Mouse (Mus musculus): ENCODE results near the gene Enpp4.
A peak's percentile ranks its signal among the peaks of the same experiment; 100 is the strongest.

Enpp4 gene

GRCm38 (mm10) chr17:44091512-44091911 is 14.1 kb downstream of the Enpp4 start:
- no peak for DNase-seq (ENCODE audit: low read depth, low spot score)

GRCm38 (mm10) chr17:44090916-44091315 is 14.7 kb downstream of the Enpp4 start:
- DNase-seq (ENCODE audit: low read depth, low spot score), result no peak

DNA sequence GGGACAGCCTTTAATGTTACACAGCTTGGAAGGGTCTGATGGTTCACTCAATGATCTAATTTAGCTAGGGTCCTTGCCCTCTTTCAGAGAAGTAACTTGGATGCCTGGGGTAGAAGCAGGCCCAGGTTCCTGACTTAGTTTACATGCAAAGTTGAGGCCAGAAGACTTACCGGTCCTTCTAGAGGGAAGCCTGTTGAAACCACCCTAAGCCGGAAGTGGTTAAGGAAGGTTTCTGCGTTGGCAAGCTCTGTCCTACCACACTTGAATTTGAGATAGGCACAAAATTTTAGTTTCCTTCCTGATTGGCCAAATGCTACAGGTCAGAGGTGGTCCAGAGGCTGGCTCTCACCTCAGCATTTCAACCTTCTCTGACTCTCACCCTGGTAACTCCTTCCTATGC is 17.4 kb downstream of the Enpp4 start:
- no peak for DNase-seq (ENCODE audit: low read depth, low spot score)

GRCm38 (mm10) chr17:44083156-44083555 is 22.5 kb downstream of the Enpp4 start:
- DNase-seq (ENCODE audit: low read depth, low spot score), result no peak

DNA sequence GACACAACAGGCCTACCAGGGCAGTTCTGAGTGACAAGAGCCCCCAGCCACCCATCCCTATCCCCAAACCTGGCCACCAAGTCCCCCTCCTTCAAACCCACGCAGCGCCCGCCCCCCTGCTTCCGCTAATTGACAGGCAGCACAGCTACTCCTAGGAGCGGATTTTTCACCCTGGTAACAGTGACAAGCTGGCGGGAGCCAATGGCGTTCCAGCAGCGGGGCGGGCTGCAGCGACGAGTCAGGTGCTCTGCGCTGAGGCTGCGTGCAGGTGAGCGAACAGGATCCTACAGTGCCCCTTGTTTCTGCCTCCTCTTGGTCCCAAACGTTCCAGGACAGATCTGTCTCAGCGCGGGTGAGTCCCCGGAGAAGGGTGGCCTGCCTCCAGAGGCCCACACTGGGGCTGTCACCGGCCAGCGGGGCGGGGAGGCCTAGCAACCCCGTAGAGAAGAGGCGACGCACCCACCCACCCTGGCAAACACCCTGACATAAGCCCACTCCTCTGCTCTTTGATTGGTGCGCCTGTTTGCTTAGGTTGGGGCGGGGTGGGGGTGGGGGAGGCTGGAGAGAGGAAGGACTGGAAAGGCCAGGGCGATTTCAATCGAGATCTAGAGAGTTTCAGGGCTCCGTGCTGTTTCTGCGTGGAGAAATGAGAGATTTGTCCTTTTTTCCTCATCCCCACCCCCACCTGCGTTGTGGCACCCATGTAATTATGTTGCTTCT is 26.8 kb downstream of the Enpp4 start, which contains the start of gene Enpp5:
TSS of gene Enpp5 (plus strand) at position 183 of the 720 bp plus-strand sequence.
- DNase-seq (ENCODE audit: low read depth, low spot score), result peak; percentile 75

DNA sequence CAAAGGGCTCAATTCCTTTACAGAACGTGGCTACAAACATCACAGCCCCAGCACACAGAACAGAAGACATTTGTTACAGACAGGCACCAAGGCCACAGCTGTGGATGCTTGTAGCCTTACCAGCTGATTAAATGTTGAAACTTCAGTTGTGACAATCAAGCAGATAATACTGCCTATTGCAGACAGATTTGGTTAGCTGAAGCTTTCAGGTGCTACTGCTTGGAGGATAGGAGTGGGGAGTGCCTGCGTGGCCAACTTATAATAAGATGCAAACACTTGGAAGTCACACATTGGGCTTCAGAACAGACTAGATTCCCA is 27.8 kb downstream of the Enpp4 start:
- no peak for DNase-seq (ENCODE audit: low read depth, low spot score)

- no peak for DNase-seq (ENCODE audit: low read depth, low spot score)
These were observed 28.3 kb downstream of the Enpp4 start for GRCm38 (mm10) chr17:44077146-44077842.

DNA sequence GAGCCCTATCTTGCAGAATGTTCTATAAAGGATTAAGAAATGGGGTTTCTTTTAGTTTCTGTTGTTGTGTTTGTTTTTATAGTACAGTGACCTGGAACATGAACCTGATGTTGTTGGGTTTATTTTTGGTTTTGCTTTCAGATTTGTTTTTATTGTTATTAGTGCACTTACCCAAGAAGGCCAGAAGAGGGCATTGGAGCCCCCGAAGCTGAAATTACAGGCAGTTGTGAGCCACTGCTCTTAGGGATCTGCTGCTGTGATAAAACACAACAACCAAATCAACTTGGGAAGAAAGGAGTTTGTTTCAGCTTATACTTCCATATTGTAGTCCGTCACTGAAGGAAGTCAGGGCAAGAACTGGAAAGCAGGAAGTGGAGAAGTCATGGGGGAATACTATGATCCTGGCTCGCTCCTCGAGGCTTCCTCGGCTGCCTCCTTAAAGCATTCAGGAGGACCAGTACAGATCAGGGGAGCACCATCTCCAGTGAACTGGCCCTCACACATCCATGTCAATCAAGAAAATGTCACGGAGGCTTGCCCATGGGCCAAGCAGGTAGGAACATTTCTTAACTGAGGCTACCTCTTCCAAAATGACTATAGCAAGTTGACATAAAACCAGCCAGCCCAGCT is 29.4 kb downstream of the Enpp4 start:
- DNase-seq (ENCODE audit: low read depth, low spot score), result no peak

GRCm38 (mm10) chr17:44075601-44076000 is 30.0 kb downstream of the Enpp4 start:
- DNase-seq (ENCODE audit: low read depth, low spot score), result no peak

DNA sequence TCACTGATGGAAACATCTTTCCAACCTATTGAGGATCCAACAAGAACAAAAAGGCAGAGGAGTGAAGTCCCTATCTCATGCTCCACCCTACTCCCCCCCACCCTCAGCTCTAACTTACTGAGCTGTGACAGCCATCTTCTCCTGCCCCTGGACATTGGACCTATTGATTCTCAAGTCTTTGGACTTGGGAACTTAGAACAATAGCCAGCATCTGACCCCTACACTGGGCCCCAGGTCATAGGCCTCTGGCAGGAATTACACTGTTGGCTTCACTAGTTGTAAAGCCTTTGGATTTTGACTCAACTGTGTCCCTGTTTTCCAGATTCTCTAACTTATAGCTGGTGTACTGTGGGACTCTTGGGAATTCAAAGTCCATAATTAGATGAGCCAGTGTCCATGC is 33.9 kb downstream of the Enpp4 start:
- no peak for DNase-seq (ENCODE audit: low read depth, low spot score)

DNA sequence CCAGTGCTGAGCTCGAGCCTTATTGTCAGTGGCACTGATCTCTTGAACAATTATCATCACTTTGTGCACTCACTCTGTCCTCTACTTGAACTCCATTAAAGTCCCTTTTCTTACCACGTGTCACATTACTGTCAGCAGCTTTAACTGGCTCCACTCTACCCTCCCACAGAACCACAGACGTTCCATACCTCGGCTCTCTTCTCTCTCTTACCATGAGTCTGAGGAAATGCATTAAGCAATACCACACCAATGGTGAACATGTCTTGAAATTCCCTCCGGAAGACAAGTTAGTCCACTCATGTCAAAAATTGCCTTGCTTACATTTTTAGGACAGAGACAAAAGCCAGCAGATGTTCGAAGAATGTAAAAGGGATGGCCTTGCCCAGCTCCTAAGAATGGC is 36.7 kb downstream of the Enpp4 start:
- DNase-seq (ENCODE audit: low read depth, low spot score), result no peak

GRCm38 (mm10) chr17:44061289-44061890 is 44.2 kb downstream of the Enpp4 start:
- no peak for DNase-seq (ENCODE audit: low read depth, low spot score)

GRCm38 (mm10) chr17:44060781-44061180 is 44.8 kb downstream of the Enpp4 start:
- no peak for DNase-seq (ENCODE audit: low read depth, low spot score)

DNA sequence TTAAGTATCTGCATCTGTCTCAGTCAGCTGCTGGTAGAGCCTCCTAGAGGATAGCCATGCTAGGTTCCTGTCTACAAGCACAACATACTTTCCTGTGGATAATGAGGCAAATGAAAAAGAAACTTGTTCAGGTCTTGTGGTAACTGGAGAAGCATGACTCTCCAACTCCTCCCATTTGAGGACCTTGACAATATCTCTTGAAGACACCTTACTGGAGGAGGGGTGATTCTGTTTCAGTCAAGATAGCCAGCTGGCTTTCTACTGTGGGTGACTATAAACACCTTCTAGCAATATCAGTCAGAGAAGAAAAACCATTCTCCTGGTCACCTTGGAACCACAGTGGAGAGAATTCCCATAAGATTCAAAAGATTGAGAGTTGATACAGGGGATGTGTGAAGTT is 47.5 kb downstream of the Enpp4 start:
- no peak for DNase-seq (ENCODE audit: low read depth, low spot score)

GRCm38 (mm10) chr17:44057123-44057522 is 48.5 kb downstream of the Enpp4 start:
- no peak for DNase-seq (ENCODE audit: low read depth, low spot score)

DNA sequence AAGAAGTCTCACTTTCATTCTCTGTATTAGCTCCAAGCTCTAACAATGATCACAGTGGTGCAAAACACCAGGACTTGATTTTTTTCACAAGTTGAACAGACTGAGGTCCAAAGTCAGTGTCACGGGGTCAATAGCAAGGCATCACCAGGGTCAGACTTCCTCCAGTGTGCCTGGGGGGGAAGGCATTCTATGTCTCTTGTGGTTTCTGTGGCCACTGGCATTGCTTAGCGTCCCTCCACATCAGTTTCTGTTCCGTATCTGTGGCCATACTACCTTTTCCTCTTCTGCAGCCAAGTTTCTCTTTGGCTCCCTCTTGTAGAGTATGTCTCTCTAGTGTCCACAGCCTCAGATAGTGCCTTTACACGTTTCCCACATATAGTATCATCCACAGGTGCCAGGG is 52.2 kb downstream of the Enpp4 start:
- DNase-seq (ENCODE audit: low read depth, low spot score), result no peak

Data from retina, adult 2 months (tissue).